Mouse (Mus musculus) kidney, adult 2 months (tissue): ENCODE measurements around the gene Igsf9. TPM values are rescaled to one million over a fixed set of nuclear protein-coding genes. Genes with fewer than 3 reads are reported as not detected.

Source experiments
- DNase-seq: peaks from one replicate; pipeline ENCODE4 v3.0.0; 2021
- H3K27ac ChIP-seq: fragments of 200-500 bp; 2 replicates; pipeline ENCODE4 v1.5.1; 2012; ENCODE audit warnings: low read depth, low read length, control low read depth, inconsistent platforms; ENCODE audit not compliant: insufficient read depth
- H3K27me3 ChIP-seq: fragments of 200-500 bp; replicated peaks from 2 replicates; pipeline ENCODE4 v1.6.1; 2012; ENCODE audit warnings: mild to moderate bottlenecking, moderate library complexity, low read length, inconsistent platforms; ENCODE audit not compliant: control insufficient read depth, insufficient read depth
- H3K36me3 ChIP-seq: fragments of 200-500 bp; 2 replicates; pipeline ENCODE4 v1.6.1; 2012; ENCODE audit warnings: mild to moderate bottlenecking, moderate library complexity, low read length, inconsistent platforms; ENCODE audit not compliant: control insufficient read depth, insufficient read depth
- H3K4me1 ChIP-seq: fragments of 200-500 bp; 2 replicates; pipeline ENCODE4 v1.6.1; 2011; ENCODE audit warnings: low read length; ENCODE audit not compliant: control insufficient read depth, insufficient read depth
- H3K4me3 ChIP-seq: fragments of 200-500 bp; 2 replicates; pipeline ENCODE4 v1.5.1; 2011; ENCODE audit warnings: mild to moderate bottlenecking, low read depth, low read length, control low read depth; ENCODE audit not compliant: insufficient read depth
- CTCF ChIP-seq: fragments of 200-500 bp; conservative IDR thresholded peaks from 2 replicates; pipeline ENCODE4 v1.5.1; 2011; ENCODE audit warnings: low read depth, mild to moderate bottlenecking, control low read depth, low read length, moderate library complexity, mixed read lengths; ENCODE audit not compliant: insufficient read depth, insufficient read length
- POLR2A ChIP-seq: fragments of 200-500 bp; IDR thresholded peaks from one replicate; pipeline ENCODE4 v1.6.1; 2011; ENCODE audit warnings: low read depth, low read length, control low read depth
- WGBS: fragments of 180-500 bp; shearing (Covaris S2); methylation state at CpG from one replicate; pipeline ENCODE4 v1.1.7; 2018; 5-methylcytosine and 5-hydroxymethylcytosine counted together
- polyA plus RNA-seq: library from polyadenylated mRNA; depleted of rRNA; stranded (reverse); fragments of >200 nt; gene quantifications from 2 replicates; pipeline ENCODE4 v1.2.3, GENCODE M21; 2012

The Igsf9 gene
- polyA plus RNA-seq, 1 experiment: 15.4 TPM

DNA sequence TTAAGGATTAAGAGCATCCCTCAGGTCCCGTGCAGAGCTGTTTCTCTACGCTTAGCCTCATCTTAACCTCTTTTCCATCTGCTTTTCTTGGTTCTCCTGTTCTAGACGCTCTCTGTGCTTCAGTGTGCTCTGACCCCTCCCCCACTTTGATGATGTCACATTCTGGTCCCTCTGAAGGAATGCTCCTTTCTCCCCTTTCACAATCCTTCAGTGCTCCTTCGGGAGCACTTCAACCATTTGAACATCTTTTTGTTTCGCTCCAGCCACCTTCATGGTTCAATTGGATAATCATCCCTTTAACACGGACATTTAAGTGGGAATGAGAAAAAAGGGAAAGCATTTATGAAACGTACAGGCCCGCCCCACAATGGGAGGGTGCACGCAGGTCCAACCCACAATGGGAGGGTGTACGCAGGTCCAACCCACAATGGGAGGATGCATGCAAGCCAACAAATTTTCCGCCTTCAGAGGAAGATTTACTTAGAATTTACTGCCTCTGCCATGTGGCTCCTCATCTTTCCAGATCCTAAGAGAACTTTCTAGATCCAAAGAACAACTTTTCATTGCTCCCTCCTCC lies 13.2 kb upstream of the Igsf9 start:
- H3K4me3 ChIP-seq: no peak overlapping the region
- 87% methylated on average over 11 of the region's 11 CpGs for WGBS
- H3K27me3 ChIP-seq: no peaks in the 10 kb centered on the region
- no peaks in the 10 kb centered on the region for H3K36me3 ChIP-seq
- H3K27ac ChIP-seq: no peak overlapping the region
- TF ChIP-seq CTCF (no peak), POLR2A (no peak)
- H3K4me1 ChIP-seq: no peaks in the 10 kb centered on the region
- DNase-seq: no peak

DNA sequence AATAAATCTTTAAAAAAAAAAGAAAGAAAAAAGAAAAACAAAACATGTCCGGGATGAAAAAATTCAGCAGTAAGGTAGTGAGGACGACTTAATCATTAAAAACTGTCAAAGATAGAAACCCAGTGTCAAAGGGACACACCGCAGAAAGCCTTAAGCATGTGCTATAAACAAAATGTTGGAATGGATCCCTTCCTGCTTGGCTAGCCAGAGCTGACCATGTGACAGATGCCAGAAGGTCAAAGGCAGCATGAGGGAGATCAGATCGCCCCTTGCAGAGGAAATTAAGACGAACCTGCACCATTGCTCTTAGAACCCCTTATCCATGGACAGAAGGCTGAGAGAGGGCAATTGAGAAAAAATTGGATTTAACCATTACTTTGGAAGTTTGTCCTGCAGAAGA lies 12.2 kb upstream of the Igsf9 start:
- 17% methylated on average over 5 of the region's 5 CpGs for WGBS

DNA sequence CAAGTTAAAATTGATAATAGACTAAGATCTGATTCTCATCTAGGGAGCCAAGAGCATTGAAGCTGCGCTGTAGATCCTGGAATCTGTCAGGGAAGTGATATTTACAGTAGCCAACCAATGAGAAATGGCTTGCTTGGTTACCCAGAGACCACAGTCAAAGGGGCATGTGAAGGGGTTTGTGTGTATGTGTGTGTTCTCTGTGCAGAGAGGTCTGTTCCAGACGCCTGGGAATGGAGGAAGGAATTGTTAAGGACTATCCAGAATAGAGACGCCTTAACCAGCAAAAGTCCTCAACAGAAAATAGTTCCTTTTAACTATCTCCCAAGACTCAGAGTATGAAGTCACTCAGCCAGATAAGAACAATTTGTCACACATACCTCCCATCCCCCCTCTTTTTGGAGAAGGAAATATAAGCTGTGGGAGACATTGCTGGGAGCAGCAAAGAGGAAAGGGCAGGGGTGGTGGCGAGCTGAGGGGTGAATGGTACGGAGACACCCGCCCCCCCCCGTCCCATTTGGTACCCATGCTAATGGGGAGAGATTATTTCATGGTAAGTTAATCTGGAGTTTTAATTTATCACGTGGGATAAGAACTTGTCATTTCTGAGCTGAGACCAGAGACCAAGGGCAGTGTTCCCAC lies 11.7 kb upstream of the Igsf9 start:
- no peaks in the 10 kb centered on the region for H3K27me3 ChIP-seq
- no peaks in the 10 kb centered on the region for H3K36me3 ChIP-seq
- H3K27ac ChIP-seq: peak overlapping the region; percentile 35; the same call in 1 of the 2 replicates
- WGBS: 49% methylated on average over 8 of the region's 8 CpGs
- H3K4me3 ChIP-seq: no peak overlapping the region
- TF ChIP-seq CTCF: no peak
- TF ChIP-seq POLR2A: no peak
- no peaks in the 10 kb centered on the region for H3K4me1 ChIP-seq
- no peak for DNase-seq

More for the DNA sequence above, 12.2 kb upstream of the Igsf9 start:
- no peak for TF ChIP-seq POLR2A
- no peak for TF ChIP-seq CTCF
- Histone ChIP-seq H3K4me1 (no peaks in the 10 kb centered on the region), H3K36me3 (no peaks in the 10 kb centered on the region), H3K27ac (peak overlapping the region; percentile 35; the same call in 1 of the 2 replicates), H3K27me3 (no peaks in the 10 kb centered on the region), H3K4me3 (no peak overlapping the region)
- peak; percentile 67 for DNase-seq

DNA sequence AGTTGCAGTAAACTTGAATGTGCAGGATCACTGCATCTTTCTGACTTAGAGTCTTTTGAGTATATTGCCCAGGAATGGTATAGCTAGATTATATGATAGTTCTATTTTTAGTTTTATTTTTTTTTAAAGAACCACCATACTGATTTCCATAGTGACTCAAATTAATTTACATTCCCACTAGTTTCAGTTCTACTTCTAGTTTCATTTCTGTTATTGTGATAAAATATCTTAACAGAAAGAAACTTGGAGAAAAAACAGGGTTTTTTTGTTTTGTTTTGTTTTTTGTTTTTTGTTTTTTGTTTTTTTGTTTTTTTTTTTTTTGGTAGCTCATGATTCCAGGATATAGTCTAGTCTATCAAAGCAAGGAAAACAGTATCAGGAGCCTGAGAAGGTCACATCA lies 8.7 kb upstream of the Igsf9 start:
- H3K4me3 ChIP-seq: no peak overlapping the region
- H3K4me1 ChIP-seq: no peaks in the 10 kb centered on the region
- DNase-seq: no peak
- H3K27ac ChIP-seq: no peak overlapping the region
- no peak for TF ChIP-seq CTCF
- TF ChIP-seq POLR2A: no peak
- no peaks in the 10 kb centered on the region for H3K36me3 ChIP-seq
- H3K27me3 ChIP-seq: no peaks in the 10 kb centered on the region

DNA sequence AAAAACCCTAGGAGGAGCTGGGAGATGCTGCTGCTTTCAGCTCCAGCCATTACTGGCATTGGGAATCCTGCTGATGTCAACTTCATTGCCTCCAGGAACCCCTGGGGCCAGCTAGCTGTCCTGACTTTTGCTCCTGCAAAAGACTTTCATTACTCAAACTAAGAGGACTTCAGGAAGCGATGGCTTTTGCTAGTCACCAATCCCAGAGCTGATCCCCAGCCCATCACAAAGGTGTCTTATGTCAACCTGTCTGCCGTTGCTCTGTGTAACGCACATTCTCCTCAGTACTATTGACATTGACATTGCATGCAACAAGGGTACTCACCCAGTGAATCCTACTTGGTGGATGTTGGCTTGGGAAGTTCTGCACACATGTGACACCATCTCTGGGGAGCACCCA lies 7.4 kb upstream of the Igsf9 start:
- no peak for DNase-seq
- Histone ChIP-seq H3K36me3 (no peaks in the 10 kb centered on the region), H3K4me1 (no peaks in the 10 kb centered on the region), H3K4me3 (no peak overlapping the region), H3K27ac (no peak overlapping the region), H3K27me3 (no peaks in the 10 kb centered on the region)
- WGBS: 87% methylated on average over 3 of the region's 3 CpGs
- TF ChIP-seq CTCF (no peak), POLR2A (no peak)

DNA sequence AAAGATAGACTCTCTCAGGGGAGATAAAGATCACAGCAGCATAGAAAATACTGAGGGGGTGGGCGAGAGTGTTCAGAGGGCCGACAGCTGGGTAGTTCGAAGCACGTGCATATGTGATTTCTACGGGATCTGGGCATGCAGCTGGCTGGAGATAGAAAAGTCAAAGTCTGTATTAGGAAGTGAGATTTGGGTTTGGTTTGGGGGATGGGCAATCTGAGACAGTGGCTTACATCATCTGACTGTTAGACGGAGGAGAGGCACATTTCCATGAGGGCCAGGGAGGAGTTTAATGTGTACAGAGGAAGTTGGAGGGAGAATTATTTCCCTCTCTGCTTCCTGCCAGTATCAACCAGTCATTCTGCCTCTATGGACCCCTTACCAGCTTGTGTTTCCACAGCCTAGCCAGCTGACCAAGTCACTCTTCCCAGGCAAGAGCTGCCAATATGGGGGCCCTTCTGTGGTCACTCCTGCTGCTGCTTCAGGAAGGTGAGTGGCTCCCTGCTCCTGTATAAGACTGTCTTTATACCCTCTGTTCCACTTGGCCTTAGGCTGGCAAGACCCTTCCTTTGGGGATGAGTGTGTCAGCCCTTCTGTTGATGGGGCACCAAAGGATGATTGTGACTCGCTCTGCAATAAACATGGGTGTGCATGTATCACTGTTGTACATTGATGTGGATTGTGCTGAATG lies 6.4 kb upstream of the Igsf9 start, which contains the start of gene Slamf9:
TSS of gene Slamf9 (plus strand) at position 305 of the 688 bp plus-strand sequence.
- no peaks in the 10 kb centered on the region for H3K4me1 ChIP-seq
- no peak within 1 kb of the TSS for H3K27ac ChIP-seq
- DNase-seq: peak; percentile 41
- 68% methylated on average over 7 of the region's 7 CpGs for WGBS
- TF ChIP-seq POLR2A: no peak
- TF ChIP-seq CTCF: no peak
- H3K36me3 ChIP-seq: no peaks in the 10 kb centered on the region
- no peaks in the 10 kb centered on the region for H3K27me3 ChIP-seq
- no peak within 1 kb of the TSS for H3K4me3 ChIP-seq

DNA sequence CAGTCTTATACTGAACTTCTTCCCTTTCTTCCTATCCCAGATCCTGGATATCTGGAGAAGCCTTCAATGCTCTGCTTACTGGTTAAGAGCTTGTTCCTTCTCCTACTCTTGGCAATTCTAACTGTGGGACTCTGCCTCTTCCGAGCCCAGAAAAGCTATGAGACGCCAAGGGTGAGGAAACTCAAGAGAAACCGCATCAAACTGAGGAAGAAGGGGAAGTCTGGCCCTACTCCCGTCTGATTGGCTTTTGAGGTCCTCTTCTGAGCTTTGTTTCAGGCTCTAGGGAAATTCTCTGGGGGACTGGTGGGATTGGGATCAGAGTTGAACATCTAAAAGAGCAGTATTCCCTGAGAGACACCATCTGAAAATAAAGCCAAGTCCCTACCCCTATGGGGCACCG lies 3.6 kb upstream of the Igsf9 start:
- Histone ChIP-seq H3K36me3 (no peaks in the 10 kb centered on the region), H3K4me1 (no peaks in the 10 kb centered on the region), H3K4me3 (no peak overlapping the region), H3K27ac (no peak overlapping the region), H3K27me3 (no peaks in the 10 kb centered on the region)
- TF ChIP-seq POLR2A: no peak
- no peak for TF ChIP-seq CTCF
- 76% methylated on average over 5 of the region's 5 CpGs for WGBS
- no peak for DNase-seq
